Mouse (Mus musculus) left cerebral cortex, adult 9 months (tissue): ENCODE results near the gene Pdcl.

Experiments used
- DNase-seq, 2 experiments: peaks; one replicate each; pipeline ENCODE4 v3.0.0; 2022; ENCODE audit warnings: low spot score in 2 of 2

Gene Pdcl

DNA sequence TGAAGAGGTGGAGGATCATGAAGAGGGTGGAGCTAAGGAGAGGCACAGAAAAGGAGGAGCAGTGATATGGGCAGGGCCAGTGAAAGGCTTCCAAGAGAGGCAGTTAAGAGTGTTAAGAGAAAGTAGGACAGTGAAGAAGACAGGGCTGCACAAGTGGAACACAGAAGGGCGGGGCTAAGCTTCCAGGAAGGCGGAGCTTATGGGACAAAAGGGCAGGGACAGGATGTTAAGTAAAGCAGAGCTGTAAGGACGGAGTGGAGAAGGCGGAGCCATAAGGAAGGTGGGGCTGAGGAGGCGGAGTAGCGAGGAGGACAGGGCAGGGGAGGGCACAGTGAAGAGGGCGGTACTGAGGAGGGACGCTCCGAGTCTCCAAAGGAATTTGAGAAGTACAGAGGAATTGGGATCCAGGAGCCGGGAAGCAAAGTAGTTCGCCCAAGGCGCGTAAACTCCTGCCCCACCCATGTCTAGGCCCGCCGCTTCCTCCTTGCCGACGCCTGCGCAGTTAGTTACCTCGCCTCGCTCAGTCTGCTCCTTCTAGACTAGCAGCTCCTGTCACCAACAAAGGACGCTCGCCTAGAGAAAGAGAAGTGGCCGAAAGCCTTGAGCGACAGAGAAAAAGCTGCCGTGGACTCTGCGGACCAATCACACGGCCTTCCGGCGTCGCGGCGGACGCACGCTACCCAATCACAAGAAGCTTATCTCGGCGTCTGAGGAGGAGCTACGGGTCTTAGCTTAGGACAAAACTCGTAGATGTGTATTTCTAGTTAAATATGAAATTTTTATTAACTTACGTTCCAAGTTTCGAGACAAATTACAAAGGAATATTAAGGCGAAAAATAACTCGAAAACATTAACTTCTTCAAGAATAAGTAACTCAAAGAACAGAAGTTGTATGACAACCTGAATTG is at the start of gene Pdcl:
Gene Pdcl (minus strand): TSS at position 700 of the 908 bp plus-strand sequence.
- DNase-seq, result peak; percentile 79 to 91

- DNase-seq, result no peak
Observed at GRCm38 (mm10) chr2:37395539-37395938, 36.4 kb upstream of the Pdcl start.

- peak in 1 of 2 experiments; percentile 23 for DNase-seq
Observed at GRCm38 (mm10) chr2:37382921-37383320, 23.8 kb upstream of the Pdcl start.

- peak in 1 of 2 experiments; percentile 56 for DNase-seq
Observed at GRCm38 (mm10) chr2:37380189-37380588, 21.1 kb upstream of the Pdcl start.

DNA sequence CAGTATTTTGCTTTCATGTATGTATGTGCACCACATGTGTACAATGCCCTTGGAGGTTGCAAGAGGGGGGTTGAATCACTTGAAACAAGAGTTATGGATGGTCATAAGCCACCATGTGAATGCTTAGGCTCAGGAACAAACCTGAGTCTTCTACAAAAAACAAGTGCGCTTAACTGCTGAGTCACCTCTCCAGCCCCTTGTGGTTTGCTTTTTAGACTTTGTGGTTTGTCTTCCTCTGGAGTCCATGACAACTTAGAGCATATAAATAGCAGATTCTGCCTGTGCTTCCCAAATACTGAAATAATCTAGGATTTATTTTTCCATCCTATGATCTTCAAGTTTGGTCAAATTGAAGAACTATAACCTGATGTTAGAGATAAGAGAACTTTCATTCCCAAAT is 16.9 kb upstream of the Pdcl start:
- DNase-seq, result no peak

DNA sequence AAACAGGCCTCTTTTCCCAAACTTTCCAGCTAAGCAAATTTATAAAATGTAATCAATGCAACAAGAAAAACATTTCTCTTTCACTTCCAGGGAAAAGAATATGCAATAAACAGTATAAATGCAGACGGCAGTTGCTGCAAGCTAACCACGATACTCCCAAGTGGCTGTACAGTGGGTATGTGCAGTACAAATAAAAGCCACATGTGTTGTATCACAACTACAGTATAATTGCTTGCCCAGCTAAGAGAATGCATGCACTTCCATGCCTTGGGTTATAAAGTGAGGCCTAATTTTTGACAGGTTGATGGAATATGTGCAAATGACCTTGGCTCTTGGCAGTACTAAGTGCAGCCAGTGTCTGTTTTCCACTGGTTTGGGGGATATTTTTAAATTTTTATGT is 11.5 kb upstream of the Pdcl start:
- no peak for DNase-seq

- no peak for DNase-seq
Observed at GRCm38 (mm10) chr2:37359908-37360307, 776 bp upstream of the Pdcl start.

- no peak for DNase-seq
Observed at GRCm38 (mm10) chr2:37355571-37355970, 3.6 kb downstream of the Pdcl start.

GRCm38 (mm10) chr2:37351671-37352070 is 7.5 kb downstream of the Pdcl start:
- DNase-seq, result peak; percentile 47 to 69

GRCm38 (mm10) chr2:37338497-37339187 is 20.5 kb downstream of the Pdcl start:
- DNase-seq, result peak in 1 of 2 experiments; percentile 59

- DNase-seq, result no peak
Observed at GRCm38 (mm10) chr2:37333321-37333720, 25.8 kb downstream of the Pdcl start.

GRCm38 (mm10) chr2:37326215-37326614 is 32.9 kb downstream of the Pdcl start, which contains the start of gene Olfr368:
TSS of gene Olfr368 (plus strand) at chr2:37326515.
- no peak for DNase-seq
